Mouse (Mus musculus): ENCODE data around the gene Zfp512b.
A peak's percentile ranks its signal among the peaks of the same experiment; 100 is the strongest.

Zfp512b gene

GRCm38 (mm10) chr2:181589732-181590105 lies 2.9 kb downstream of the Zfp512b start:
- no peak for DNase-seq (ENCODE audit: low spot score in 2 of 2)

DNA sequence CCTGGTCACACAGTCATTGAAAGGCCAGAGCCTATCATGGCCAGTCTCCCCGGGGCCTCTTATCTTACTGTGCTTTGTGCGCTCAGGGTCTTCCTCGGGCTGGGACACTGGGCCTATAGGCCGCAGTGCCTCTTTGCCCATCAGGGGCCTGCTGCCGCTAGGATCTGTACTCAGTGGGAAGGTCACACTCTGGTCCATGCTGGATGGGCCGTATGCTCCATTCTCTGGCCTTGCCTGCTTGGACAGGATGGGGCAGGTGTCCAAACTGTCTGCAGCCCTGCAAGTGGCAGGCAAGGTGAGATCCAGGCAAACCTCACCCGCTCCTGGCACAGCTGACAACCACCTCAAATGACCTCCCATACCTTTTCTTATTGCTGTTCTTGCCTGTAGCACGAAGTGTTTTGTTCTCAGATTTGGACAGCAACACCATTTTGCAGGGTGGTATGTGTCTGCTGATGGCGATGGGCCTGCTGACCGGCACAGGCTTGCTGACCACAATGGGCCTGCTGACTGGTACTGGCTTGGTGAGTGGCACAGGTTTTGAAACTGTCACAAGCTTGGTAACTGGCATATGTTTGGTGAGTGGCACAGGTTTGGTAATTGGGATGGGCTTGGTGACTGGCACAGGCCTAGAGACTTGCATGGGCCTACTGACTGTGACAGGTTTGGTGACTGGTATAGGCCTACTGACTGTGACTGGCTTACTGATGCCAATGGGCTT lies 3.4 kb downstream of the Zfp512b start:
- no peak for DNase-seq (ENCODE audit: low spot score in 2 of 2)

- DNase-seq (ENCODE audit: low spot score in 2 of 2), result no peak
Measured at GRCm38 (mm10) chr2:181588229-181588780, 4.3 kb downstream of the Zfp512b start.

GRCm38 (mm10) chr2:181587796-181588195 lies 4.8 kb downstream of the Zfp512b start:
- no peak for DNase-seq (ENCODE audit: low spot score in 2 of 2)

GRCm38 (mm10) chr2:181586124-181586523 lies 6.5 kb downstream of the Zfp512b start:
- peak in 1 of 2 experiments; percentile 2 for DNase-seq (ENCODE audit: low spot score in 2 of 2)

GRCm38 (mm10) chr2:181585506-181585905 lies 7.1 kb downstream of the Zfp512b start:
- DNase-seq (ENCODE audit: low spot score in 2 of 2), result no peak

- peak in 1 of 2 experiments; percentile 2 for DNase-seq (ENCODE audit: low spot score in 2 of 2)
Measured at GRCm38 (mm10) chr2:181584411-181584942, 8.1 kb downstream of the Zfp512b start, which contains the start of gene Uckl1. TSS of gene Uckl1 (minus strand) at chr2:181584892.

DNA sequence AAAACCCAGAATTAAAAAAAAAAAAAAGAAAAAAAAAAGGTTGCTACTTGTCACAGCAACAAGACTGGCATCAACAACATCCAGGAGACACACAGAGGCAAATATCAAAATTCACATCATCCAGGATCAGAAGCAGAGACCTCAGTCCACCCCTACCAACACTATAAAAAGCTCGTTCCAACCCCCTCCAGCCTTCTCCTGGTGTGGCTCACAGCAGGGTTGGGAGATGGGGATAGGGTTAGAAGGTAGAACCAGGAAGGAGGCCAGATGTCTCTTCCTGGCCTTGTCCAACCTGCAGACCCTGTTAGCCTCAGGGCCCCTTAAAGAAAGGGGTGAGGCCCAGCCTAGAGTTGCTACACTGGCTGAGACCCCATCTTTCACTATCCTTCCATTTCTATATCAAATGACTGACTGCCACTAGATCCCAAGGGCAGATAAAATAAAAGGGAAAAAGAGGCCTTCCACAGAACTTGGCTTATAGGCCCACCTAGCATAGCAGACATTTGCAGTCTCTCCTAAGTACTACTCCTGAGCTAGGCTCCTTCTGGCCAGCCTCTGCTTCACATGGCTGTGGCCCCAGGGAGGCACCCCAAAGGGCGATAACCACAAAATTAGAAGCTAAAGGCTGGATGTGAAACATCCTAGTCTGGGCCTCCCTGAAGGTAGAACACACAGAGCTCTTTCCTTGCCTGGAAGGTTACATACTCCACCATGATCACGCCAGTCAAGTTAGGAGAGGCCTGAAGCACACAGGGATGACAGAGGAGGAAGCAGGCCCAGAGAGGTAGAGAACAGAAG lies 8.9 kb downstream of the Zfp512b start:
- DNase-seq (ENCODE audit: low spot score in 2 of 2), result no peak

DNA sequence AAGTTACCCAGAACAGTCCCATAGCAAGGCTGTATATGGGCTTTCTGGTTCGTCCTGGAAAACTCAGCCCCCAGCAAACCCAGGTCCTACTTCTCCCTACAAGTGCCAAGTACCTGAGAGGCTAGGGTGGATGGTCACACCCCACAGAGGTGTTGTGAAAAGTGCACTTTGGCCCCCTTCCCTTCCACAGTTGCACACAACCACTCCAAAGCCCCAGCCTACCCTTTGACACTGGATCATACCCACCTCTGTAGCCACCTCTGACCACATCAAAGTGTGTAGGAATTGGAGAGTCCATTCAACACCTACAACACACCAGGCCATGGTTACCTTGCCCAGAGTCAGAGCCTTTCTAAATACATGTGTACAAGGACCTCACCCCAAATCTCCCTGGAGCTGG lies 9.7 kb downstream of the Zfp512b start:
- no peak for DNase-seq (ENCODE audit: low spot score in 2 of 2)

DNA sequence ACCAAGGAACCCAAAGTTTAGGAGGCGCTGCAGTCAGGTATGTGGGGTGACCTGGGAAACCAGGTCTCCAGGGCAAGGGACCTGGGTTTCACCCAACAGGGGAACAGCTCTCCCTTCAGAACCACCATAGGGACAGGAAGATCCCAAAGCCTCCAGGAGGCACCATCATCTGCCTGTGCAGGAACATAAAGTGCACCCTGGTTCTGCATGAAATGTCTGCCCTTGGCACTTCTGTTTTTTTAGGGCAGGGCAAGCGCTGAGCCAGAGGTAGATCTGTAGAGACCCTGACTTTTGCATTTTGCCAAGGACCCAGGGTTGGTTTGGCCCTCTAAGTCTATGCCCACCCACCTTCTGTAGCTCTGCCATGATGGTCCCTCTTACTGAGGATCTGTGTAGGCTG lies 10.2 kb downstream of the Zfp512b start:
- peak in 1 of 2 experiments; percentile 4 for DNase-seq (ENCODE audit: low spot score in 2 of 2)

DNA sequence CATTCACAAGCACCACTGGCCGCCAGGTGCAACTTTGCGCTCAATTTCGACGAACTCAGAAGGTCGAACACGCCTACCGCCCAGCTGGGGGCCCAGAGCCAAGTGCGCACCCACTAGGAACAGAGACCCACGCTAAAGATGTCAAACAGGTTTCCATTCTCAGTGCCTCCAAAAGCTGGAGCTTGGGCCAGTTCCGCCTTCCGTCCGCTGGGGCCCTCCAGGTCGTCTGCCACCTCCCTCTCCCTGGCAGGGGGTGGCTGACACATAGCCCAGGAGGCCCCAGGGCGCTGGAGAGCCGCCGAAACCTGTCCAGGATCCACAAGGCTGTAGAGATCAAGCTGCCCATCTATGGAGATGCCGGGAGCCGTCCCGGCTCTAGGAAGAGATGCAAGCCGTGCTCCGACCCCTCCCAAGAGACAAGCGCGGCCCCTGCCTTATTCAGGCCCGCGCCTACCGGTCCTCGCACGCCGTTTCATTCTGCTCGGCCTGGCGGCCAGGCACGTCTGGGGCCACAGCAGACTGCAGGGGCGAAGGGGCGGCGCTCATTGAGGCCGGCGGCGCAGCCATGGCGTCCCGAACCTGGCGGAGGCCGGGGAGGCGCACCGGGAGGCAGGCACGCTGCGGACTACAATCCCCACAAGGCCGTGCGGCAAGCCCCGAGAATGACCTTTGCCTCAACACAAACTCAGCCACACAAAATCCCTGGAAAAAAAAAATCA lies 11.0 kb downstream of the Zfp512b start:
- peak; percentile 74 to 79 for DNase-seq (ENCODE audit: low spot score in 2 of 2)

DNA sequence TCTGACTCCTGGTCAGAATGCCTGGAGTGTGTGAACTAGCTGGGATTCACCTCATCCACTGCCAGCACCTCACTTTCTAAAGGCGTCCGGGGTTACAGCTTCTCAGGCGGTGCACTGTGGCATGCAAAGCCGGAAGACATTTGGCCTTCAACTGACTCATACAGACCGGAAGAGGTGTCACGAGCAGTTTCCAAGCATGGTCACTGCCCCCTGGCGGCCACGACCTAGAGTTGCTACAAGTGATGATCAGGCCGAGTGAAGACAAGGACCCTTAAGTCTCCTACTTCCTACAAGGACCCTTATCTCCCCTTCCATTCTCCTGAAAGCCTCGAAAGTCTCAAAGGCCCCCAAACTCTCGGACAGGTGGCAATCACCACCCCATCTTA lies 11.6 kb downstream of the Zfp512b start:
- DNase-seq (ENCODE audit: low spot score in 2 of 2), result peak; percentile 52 to 63

GRCm38 (mm10) chr2:181580131-181580772 lies 12.4 kb downstream of the Zfp512b start:
- peak in 1 of 2 experiments; percentile 2 for DNase-seq (ENCODE audit: low spot score in 2 of 2)

- DNase-seq (ENCODE audit: low spot score in 2 of 2), result no peak
Measured at GRCm38 (mm10) chr2:181579681-181580080, 12.9 kb downstream of the Zfp512b start.

DNA sequence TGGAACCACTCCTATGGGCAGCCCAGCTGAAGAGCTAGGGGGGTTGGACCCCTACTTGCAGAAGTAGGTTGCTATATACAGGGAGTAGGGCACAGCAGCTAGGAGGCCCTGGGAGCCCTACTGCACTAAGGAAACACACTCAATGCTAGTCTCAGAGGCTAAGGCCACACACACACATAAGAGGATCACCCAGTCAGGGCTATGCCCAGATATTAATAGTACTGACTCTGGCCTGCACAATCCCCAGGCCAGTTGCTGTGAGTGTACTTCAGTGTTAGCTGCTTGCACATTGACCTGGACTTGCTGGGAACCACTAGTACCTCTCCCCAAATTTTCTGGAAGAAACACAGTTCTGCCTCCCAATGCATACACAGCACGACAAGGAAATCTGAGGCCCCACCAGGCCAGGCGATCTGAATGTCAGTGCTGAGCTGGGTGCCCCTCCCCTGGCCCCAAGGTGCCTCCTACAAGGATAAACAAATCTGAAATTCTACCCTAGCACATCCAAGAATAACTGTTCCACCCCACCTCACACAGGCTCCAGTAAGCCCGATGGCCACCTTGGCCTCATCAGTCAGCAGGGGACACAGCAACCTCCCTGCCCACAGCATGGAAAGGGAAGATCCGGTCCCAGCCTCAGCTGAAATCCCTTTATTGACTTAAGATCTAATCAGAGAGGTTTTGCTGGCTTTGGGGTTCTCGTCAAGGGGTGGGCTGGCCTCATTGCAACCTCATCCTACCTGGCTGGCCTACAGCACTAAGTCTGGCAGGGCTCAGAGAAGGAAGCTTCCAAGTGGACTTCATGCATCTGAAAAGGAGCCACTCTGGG lies 13.6 kb downstream of the Zfp512b start:
- peak in 1 of 2 experiments; percentile 2 for DNase-seq (ENCODE audit: low spot score in 2 of 2)

GRCm38 (mm10) chr2:181577981-181578581 lies 14.5 kb downstream of the Zfp512b start:
- peak in 1 of 2 experiments; percentile 2 for DNase-seq (ENCODE audit: low spot score in 2 of 2)

- DNase-seq (ENCODE audit: low spot score in 2 of 2), result peak in 1 of 2 experiments; percentile 1
Measured at GRCm38 (mm10) chr2:181577126-181577525, 15.5 kb downstream of the Zfp512b start.

GRCm38 (mm10) chr2:181576613-181577012 lies 16.0 kb downstream of the Zfp512b start:
- peak in 1 of 2 experiments; percentile 2 for DNase-seq (ENCODE audit: low spot score in 2 of 2)

GRCm38 (mm10) chr2:181574921-181575545 lies 17.6 kb downstream of the Zfp512b start:
- DNase-seq (ENCODE audit: low spot score in 2 of 2), result no peak

All from frontal cortex, postnatal 25 days (tissue).